Mouse (Mus musculus) spleen, adult 2 months (tissue): ENCODE data around the gene Gmds. TPM values are rescaled to one million over a fixed set of nuclear protein-coding genes. Genes with fewer than 3 reads are reported as not detected.

Experiments used
- DNase-seq, 2 experiments: peaks; one replicate each; pipeline versions ENCODE4 v3.0.0 to v3.0.0-alpha.2; 2012 to 2021; ENCODE audit warnings: low spot score in 2 of 2, low read depth in 1 of 2
- H3K27ac ChIP-seq: fragments of 200-500 bp; 2 replicates; pipeline ENCODE4 v1.5.1; 2012; ENCODE audit warnings: low read length, inconsistent platforms; ENCODE audit not compliant: insufficient read depth
- H3K27me3 ChIP-seq: fragments of 200-500 bp; 2 replicates; pipeline ENCODE4 v1.6.1; 2012; ENCODE audit warnings: mild to moderate bottlenecking, moderate library complexity, low read length, inconsistent platforms; ENCODE audit not compliant: control insufficient read depth, insufficient read depth
- H3K36me3 ChIP-seq: fragments of 200-500 bp; 2 replicates; pipeline ENCODE4 v1.6.1; 2012; ENCODE audit warnings: mild to moderate bottlenecking, low read length, inconsistent platforms; ENCODE audit not compliant: control insufficient read depth, insufficient read depth
- H3K4me1 ChIP-seq: fragments of 200-500 bp; 2 replicates; pipeline ENCODE4 v1.6.1; 2011; ENCODE audit warnings: inconsistent platforms; ENCODE audit not compliant: control insufficient read depth, insufficient read depth, insufficient read length
- H3K4me3 ChIP-seq: fragments of 200-500 bp; 2 replicates; pipeline ENCODE4 v1.5.1; 2011; ENCODE audit warnings: mild to moderate bottlenecking, inconsistent platforms; ENCODE audit not compliant: insufficient read depth, insufficient read length; ENCODE audit errors: extremely low read depth
- CTCF ChIP-seq: fragments of 200-500 bp; IDR thresholded peaks from 2 replicates; pipeline ENCODE4 v1.5.1; 2011; ENCODE audit warnings: mild to moderate bottlenecking, inconsistent platforms; ENCODE audit not compliant: insufficient read depth, insufficient read length, insufficient replicate concordance; ENCODE audit errors: extremely low read depth
- POLR2A ChIP-seq: fragments of 200-500 bp; IDR thresholded peaks from 2 replicates; pipeline ENCODE4 v1.6.1; 2011; ENCODE audit warnings: low read depth, low read length, inconsistent platforms
- WGBS: fragments of 180-500 bp; shearing (Covaris S2); methylation state at CpG from one replicate; pipeline ENCODE4 v1.1.7; 2018; 5-methylcytosine and 5-hydroxymethylcytosine counted together
- polyA plus RNA-seq: library from polyadenylated mRNA; depleted of rRNA; stranded (reverse); fragments of >200 nt; gene quantifications from 2 replicates; pipeline ENCODE4 v1.2.3, GENCODE M21; 2012

The Gmds gene
- polyA plus RNA-seq, 1 experiment, result 7.9 TPM

DNA sequence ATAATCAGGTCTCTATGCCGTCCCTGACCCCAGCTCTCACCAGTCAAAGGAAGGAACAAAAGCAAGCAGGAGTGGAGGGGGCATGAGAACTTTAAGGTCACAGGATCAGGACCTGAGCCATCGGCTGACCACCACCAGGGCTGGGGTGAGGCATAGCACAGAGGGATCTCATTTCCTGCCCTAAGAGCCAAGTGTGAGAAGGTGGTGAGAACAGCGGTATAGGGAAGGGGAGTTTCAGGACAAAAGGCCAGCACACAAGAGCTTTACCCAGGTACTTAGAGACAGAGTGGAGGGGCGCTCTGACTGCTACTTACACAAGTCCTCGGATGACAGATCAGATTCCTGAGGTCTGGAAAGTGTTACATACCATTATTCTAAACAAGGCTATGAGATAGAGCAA, 426.6 kb downstream of the Gmds start:
- no peaks in the 10 kb centered on the region for H3K36me3 ChIP-seq
- no peaks in the 10 kb centered on the region for H3K4me1 ChIP-seq
- H3K27me3 ChIP-seq, result no peaks in the 10 kb centered on the region
- H3K4me3 ChIP-seq, result no peak overlapping the region
- no peak for TF ChIP-seq CTCF
- TF ChIP-seq POLR2A, result no peak
- 84% methylated on average over 5 of the region's 5 CpGs for WGBS
- H3K27ac ChIP-seq, result no peak overlapping the region
- no peak for DNase-seq

- no peaks in the 10 kb centered on the region for H3K27me3 ChIP-seq
- 89% methylated on average over 2 of the region's 2 CpGs for WGBS
- H3K27ac ChIP-seq, result no peak overlapping the region
- no peak for TF ChIP-seq POLR2A
- TF ChIP-seq CTCF, result no peak
- H3K4me1 ChIP-seq, result no peaks in the 10 kb centered on the region
- H3K36me3 ChIP-seq, result no peaks in the 10 kb centered on the region
- DNase-seq, result no peak
- H3K4me3 ChIP-seq, result no peak overlapping the region
Measured at GRCm38 (mm10) chr13:31911362-31911761, 427.2 kb downstream of the Gmds start.

DNA sequence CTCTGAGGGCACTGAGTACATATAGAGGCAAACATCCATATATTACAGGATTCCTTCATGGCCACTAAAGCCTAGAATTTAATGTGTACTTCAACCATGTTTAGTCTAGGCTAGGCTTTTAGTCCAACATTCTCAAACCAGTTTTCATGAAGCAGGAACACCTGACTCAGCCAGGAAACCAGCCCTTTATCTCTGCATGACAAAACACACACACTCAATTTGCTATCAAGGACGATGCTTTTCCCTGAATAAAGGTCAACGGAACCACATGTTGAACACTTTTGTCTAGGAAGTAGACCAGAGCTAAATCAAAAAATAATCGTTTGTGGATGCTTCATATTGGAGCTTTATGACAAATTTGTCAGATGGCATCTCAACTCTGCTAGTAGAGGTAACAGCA, 429.5 kb downstream of the Gmds start:
- H3K36me3 ChIP-seq, result no peaks in the 10 kb centered on the region
- no peaks in the 10 kb centered on the region for H3K27me3 ChIP-seq
- no peak for DNase-seq
- no peaks in the 10 kb centered on the region for H3K4me1 ChIP-seq
- H3K27ac ChIP-seq, result no peak overlapping the region
- TF ChIP-seq POLR2A, result no peak
- TF ChIP-seq CTCF, result no peak
- no peak overlapping the region for H3K4me3 ChIP-seq
- WGBS, result 76% methylated on average over 3 of the region's 3 CpGs

- Histone ChIP-seq H3K4me3 (no peak overlapping the region), H3K36me3 (no peaks in the 10 kb centered on the region), H3K27ac (no peak overlapping the region), H3K4me1 (no peaks in the 10 kb centered on the region), H3K27me3 (no peaks in the 10 kb centered on the region)
- DNase-seq, result no peak
- TF ChIP-seq CTCF, result no peak
- no peak for TF ChIP-seq POLR2A
- WGBS, result 93% methylated on average over 1 of the region's 1 CpGs
Measured at GRCm38 (mm10) chr13:31906514-31906913, 432.0 kb downstream of the Gmds start.

GRCm38 (mm10) chr13:31900191-31900590, 438.3 kb downstream of the Gmds start:
- no peak for DNase-seq
- Histone ChIP-seq H3K4me1 (no peaks in the 10 kb centered on the region), H3K27me3 (no peaks in the 10 kb centered on the region), H3K27ac (no peak overlapping the region), H3K4me3 (no peak overlapping the region), H3K36me3 (no peaks in the 10 kb centered on the region)
- TF ChIP-seq CTCF (no peak), POLR2A (no peak)
- WGBS, result 92% methylated on average over 3 of the region's 3 CpGs

DNA sequence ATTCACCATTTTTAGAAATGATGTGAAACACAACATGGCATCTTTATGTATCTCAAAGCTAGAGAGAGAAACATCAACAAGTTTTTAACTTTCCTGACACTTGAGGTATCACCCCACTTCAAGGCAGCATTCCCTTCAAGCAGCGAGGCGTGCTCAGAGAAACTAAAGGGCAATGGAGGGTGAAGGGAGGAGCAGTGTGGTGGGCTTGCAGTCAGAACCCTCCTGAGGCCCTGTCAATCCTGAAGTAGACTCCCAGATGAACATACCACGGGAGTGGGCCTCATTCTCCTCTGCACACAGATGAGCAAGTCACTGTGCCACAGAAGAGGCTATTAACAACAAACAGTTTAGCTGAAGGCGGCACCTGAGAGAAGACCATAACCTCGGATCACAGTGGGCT, 439.1 kb downstream of the Gmds start:
- 88% methylated on average over 5 of the region's 5 CpGs for WGBS
- Histone ChIP-seq H3K4me1 (no peaks in the 10 kb centered on the region), H3K36me3 (no peaks in the 10 kb centered on the region), H3K4me3 (no peak overlapping the region), H3K27me3 (no peaks in the 10 kb centered on the region), H3K27ac (no peak overlapping the region)
- TF ChIP-seq CTCF (no peak), POLR2A (no peak)
- no peak for DNase-seq

- no peak overlapping the region for H3K4me3 ChIP-seq
- whole genome bisulfite sequencing, result 94% methylated on average over 4 of the region's 4 CpGs
- DNase-seq, result no peak
- H3K27me3 ChIP-seq, result no peaks in the 10 kb centered on the region
- H3K36me3 ChIP-seq, result no peaks in the 10 kb centered on the region
- H3K4me1 ChIP-seq, result no peaks in the 10 kb centered on the region
- TF ChIP-seq CTCF, result no peak
- no peak for TF ChIP-seq POLR2A
- no peak overlapping the region for H3K27ac ChIP-seq
Measured at GRCm38 (mm10) chr13:31897493-31897892, 441.0 kb downstream of the Gmds start.

- no peak overlapping the region for H3K4me3 ChIP-seq
- H3K36me3 ChIP-seq, result no peaks in the 10 kb centered on the region
- TF ChIP-seq CTCF (no peak), POLR2A (no peak)
- no peaks in the 10 kb centered on the region for H3K4me1 ChIP-seq
- DNase-seq, result no peak
- no peak overlapping the region for H3K27ac ChIP-seq
- no peaks in the 10 kb centered on the region for H3K27me3 ChIP-seq
- WGBS, result 86% methylated on average over 3 of the region's 3 CpGs
Measured at GRCm38 (mm10) chr13:31894511-31894910, 444.0 kb downstream of the Gmds start.
